Mouse (Mus musculus) megakaryocyte, embryonic 14.5 days (primary cell): Measurements from ENCODE around the gene Ltbp4.

Experiments used
- FLI1 ChIP-seq: IDR thresholded peaks from 2 replicates; pipeline ENCODE4 v1.6.1; 2012; ENCODE audit warnings: low read length, inconsistent platforms, mixed read lengths
- GATA1 ChIP-seq: IDR thresholded peaks from 3 replicates; pipeline ENCODE4 v1.6.1; 2012; ENCODE audit warnings: mixed read lengths, low read length, inconsistent platforms, borderline replicate concordance

- TF ChIP-seq GATA1, result no peak
- no peak for TF ChIP-seq FLI1
Observed at GRCm38 (mm10) chr7:27332353-27333199, 4.9 kb downstream of the Ltbp4 start.
